Mouse (Mus musculus) hindbrain, embryonic 11.5 days (tissue): ENCODE data around the gene Olfr1012. TPM values are rescaled to one million over a fixed set of nuclear protein-coding genes. Genes with fewer than 3 reads are reported as not detected.
"Not testable (repeated sequence)": the region's sequence is repeated elsewhere in the genome, so short reads cannot be mapped to it uniquely, and the experiment has no call there.

ENCODE experiments used
- ATAC-seq: fragments of 200-750 bp; cut with Nextera tagmentation; 2 replicates; pipeline ENCODE4 v1.8.0; 2017; ENCODE audit warnings: mild to moderate bottlenecking, moderate TSS enrichment, moderate library complexity; ENCODE audit not compliant: low FRiP score
- DNase-seq: peaks from one replicate; pipeline ENCODE4 v3.0.0-alpha.2; 2015; ENCODE audit warnings: low spot score
- H3K27ac ChIP-seq: fragments of 300-500 bp; sonication (generic); 2 replicates; pipeline ENCODE4 v1.5.1; 2014; ENCODE audit warnings: mild to moderate bottlenecking, low read depth, low read length
- H3K27me3 ChIP-seq: fragments of 300-500 bp; sonication (generic); 2 replicates; pipeline ENCODE4 v1.6.1; 2014; ENCODE audit warnings: mild to moderate bottlenecking, low read length, moderate library complexity, mixed read lengths; ENCODE audit not compliant: control insufficient read depth, insufficient read depth
- H3K36me3 ChIP-seq: fragments of 300-500 bp; sonication (generic); 2 replicates; pipeline ENCODE4 v1.6.1; 2014; ENCODE audit warnings: mild to moderate bottlenecking, low read length, moderate library complexity, mixed read lengths; ENCODE audit not compliant: control insufficient read depth, insufficient read depth
- H3K4me1 ChIP-seq: fragments of 300-500 bp; sonication (generic); replicated peaks from 2 replicates; pipeline ENCODE4 v1.6.1; 2014; ENCODE audit warnings: low read length, mixed read lengths; ENCODE audit not compliant: control insufficient read depth, insufficient read depth
- H3K4me2 ChIP-seq: fragments of 300-500 bp; sonication (generic); replicated peaks from 2 replicates; pipeline ENCODE4 v1.6.1; 2014; ENCODE audit warnings: mild to moderate bottlenecking, low read depth, low read length
- H3K4me3 ChIP-seq: fragments of 300-500 bp; sonication (generic); 2 replicates; pipeline ENCODE4 v1.5.1; 2014; ENCODE audit warnings: low read depth, low read length
- H3K9ac ChIP-seq: fragments of 300-500 bp; sonication (generic); 2 replicates; pipeline ENCODE4 v1.6.1; 2014; ENCODE audit warnings: low read depth, low read length
- H3K9me3 ChIP-seq: fragments of 300-500 bp; sonication (generic); 2 replicates; pipeline ENCODE4 v1.6.1; 2016; ENCODE audit warnings: low read length; ENCODE audit not compliant: control insufficient read depth
- WGBS: fragments of 180-500 bp; shearing (Covaris S2); extraction: QIAGEN DNeasy Blood & Tissue Kit; methylation state at CpG from one replicate; pipeline ENCODE4 v1.1.7; 2014; 5-methylcytosine and 5-hydroxymethylcytosine counted together
- polyA plus RNA-seq: library from polyadenylated mRNA; unstranded; fragments of >200 nt; fragmentation: Nextera tagmentation; extraction: Ambion mirVana; gene quantifications from 2 replicates; pipeline ENCODE4 v1.2.1, GENCODE M21; 2014

Olfr1012 gene
- polyA plus RNA-seq, 1 experiment from 2014 or later, result not detected

DNA sequence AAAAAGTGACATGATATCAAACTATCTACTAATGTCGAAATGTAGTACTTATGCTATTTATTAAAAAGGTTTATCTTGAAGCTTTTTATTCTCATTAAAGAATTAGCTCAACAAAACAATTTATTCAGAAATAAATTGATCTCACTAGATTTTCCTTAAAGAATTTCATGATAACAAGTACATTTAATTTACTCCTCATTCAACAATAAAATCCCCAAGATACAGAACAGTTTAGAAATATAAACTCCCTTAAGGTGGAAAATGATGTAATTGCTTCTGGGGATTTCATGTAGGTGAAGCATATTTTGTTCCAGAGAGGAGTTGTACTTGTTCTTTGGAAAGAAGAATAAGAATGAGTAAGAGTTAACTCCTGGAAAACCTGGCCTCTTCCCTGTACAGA is 47.4 kb downstream of the Olfr1012 start, which contains the start of gene Olfr1009:
Gene Olfr1009, plus strand, starts transcription at position 301 of the 400 bp plus-strand sequence.
- Histone ChIP-seq H3K4me3 (no peak within 1 kb of the TSS), H3K36me3 (no peaks in the 10 kb centered on the region), H3K27me3 (no peaks in the 10 kb centered on the region), H3K4me1 (no peaks in the 10 kb centered on the region), H3K4me2 (no peak within 1 kb of the TSS), H3K9ac (no peak within 1 kb of the TSS), H3K9me3 (no peaks in the 10 kb centered on the region), H3K27ac (no peak within 1 kb of the TSS)
- WGBS, result 92% methylated on average over 1 of the region's 1 CpGs
- ATAC-seq, result no peak
- no peak for DNase-seq

GRCm38 (mm10) chr2:85711159-85711558 is 51.4 kb downstream of the Olfr1012 start:
- no peak for DNase-seq
- Histone ChIP-seq H3K27me3 (no peaks in the 10 kb centered on the region), H3K4me2 (no peak overlapping the region), H3K9ac (no peak overlapping the region), H3K4me1 (no peaks in the 10 kb centered on the region), H3K27ac (no peak overlapping the region), H3K4me3 (no peak overlapping the region), H3K9me3 (no peaks in the 10 kb centered on the region), H3K36me3 (no peaks in the 10 kb centered on the region)
- no peak for ATAC-seq
- 50% methylated on average over 1 of the region's 1 CpGs for WGBS

- not testable (repeated sequence) for H3K4me1 ChIP-seq, H3K36me3 ChIP-seq, H3K9me3 ChIP-seq, H3K4me2 ChIP-seq, ATAC-seq, H3K9ac ChIP-seq, H3K4me3 ChIP-seq, H3K27me3 ChIP-seq, DNase-seq, H3K27ac ChIP-seq
- WGBS, result 84% methylated on average over 2 of the region's 2 CpGs
Measured at GRCm38 (mm10) chr2:85710680-85711079, 51.9 kb downstream of the Olfr1012 start.

Other genes with a start within 250 kb of the Olfr1012 start
- 0.17 TPM in 1 of 2 replicates, not detected in the other for gene 4833423E24Rik, start 243.7 kb downstream of the Olfr1012 start, polyA plus RNA-seq
- not detected in 2 replicates for gene Olfr996, start 183.6 kb downstream of the Olfr1012 start, polyA plus RNA-seq
- not detected in 2 replicates for gene Olfr998, start 173.8 kb downstream of the Olfr1012 start, polyA plus RNA-seq
- gene Olfr1000, start 150.9 kb downstream of the Olfr1012 start, polyA plus RNA-seq, result not detected in 2 replicates
- gene Olfr1002, start 112.1 kb downstream of the Olfr1012 start, polyA plus RNA-seq, result not detected in 2 replicates
- not detected in 2 replicates for gene Olfr154, start 98.3 kb downstream of the Olfr1012 start, polyA plus RNA-seq
- gene Olfr1006, start 84.0 kb downstream of the Olfr1012 start, polyA plus RNA-seq, result not detected in 2 replicates
- gene Olfr1008, start 73.3 kb downstream of the Olfr1012 start, polyA plus RNA-seq, result not detected in 2 replicates
- gene Olfr1009, start 47.3 kb downstream of the Olfr1012 start, polyA plus RNA-seq, result not detected in 2 replicates
- not detected in 2 replicates for gene Olfr1013, start 4.3 kb upstream of the Olfr1012 start, polyA plus RNA-seq
- not detected in 2 replicates for gene Olfr1014, start 9.9 kb upstream of the Olfr1012 start, polyA plus RNA-seq
- gene Olfr1015, start 19.3 kb upstream of the Olfr1012 start, polyA plus RNA-seq, result not detected in 2 replicates
- gene Olfr1016, start 39.8 kb upstream of the Olfr1012 start, polyA plus RNA-seq, result not detected in 2 replicates
- gene Olfr1018, start 55.7 kb upstream of the Olfr1012 start, polyA plus RNA-seq, result not detected in 2 replicates
- gene Olfr1019, start 82.7 kb upstream of the Olfr1012 start, polyA plus RNA-seq, result not detected in 2 replicates
- gene Olfr1020, start 84.3 kb upstream of the Olfr1012 start, polyA plus RNA-seq, result not detected in 2 replicates
- not detected in 2 replicates for gene Olfr1022, start 105.8 kb upstream of the Olfr1012 start, polyA plus RNA-seq
- gene Olfr1023, start 122.9 kb upstream of the Olfr1012 start, polyA plus RNA-seq, result not detected in 2 replicates
- gene Olfr1024, start 142.3 kb upstream of the Olfr1012 start, polyA plus RNA-seq, result not detected in 2 replicates
- gene Olfr1025-ps1, start 152.4 kb upstream of the Olfr1012 start, polyA plus RNA-seq, result not detected in 2 replicates
- not detected in 2 replicates for gene Olfr1026, start 158.8 kb upstream of the Olfr1012 start, polyA plus RNA-seq
- not detected in 2 replicates for gene Olfr1028, start 187.7 kb upstream of the Olfr1012 start, polyA plus RNA-seq
- gene Olfr1029, start 211.1 kb upstream of the Olfr1012 start, polyA plus RNA-seq, result not detected in 2 replicates
- gene Olfr1030, start 216.5 kb upstream of the Olfr1012 start, polyA plus RNA-seq, result not detected in 2 replicates
- gene Olfr1031, start 227.5 kb upstream of the Olfr1012 start, polyA plus RNA-seq, result not detected in 2 replicates
- gene Olfr1032, start 242.8 kb upstream of the Olfr1012 start, polyA plus RNA-seq, result not detected in 2 replicates